Mouse (Mus musculus) urinary bladder, postnatal 14 days (tissue): ENCODE data around the gene Pcif1.
"Not testable (repeated sequence)": the region's sequence is repeated elsewhere in the genome, so short reads cannot be mapped to it uniquely, and the experiment has no call there.

Experiments
- DNase-seq: peaks from one replicate; pipeline ENCODE4 v3.0.0; 2021; ENCODE audit warnings: low spot score

Pcif1 gene

GRCm38 (mm10) chr2:164866741-164867551, 12.2 kb upstream of the Pcif1 start:
- peak; percentile 76 for DNase-seq

DNA sequence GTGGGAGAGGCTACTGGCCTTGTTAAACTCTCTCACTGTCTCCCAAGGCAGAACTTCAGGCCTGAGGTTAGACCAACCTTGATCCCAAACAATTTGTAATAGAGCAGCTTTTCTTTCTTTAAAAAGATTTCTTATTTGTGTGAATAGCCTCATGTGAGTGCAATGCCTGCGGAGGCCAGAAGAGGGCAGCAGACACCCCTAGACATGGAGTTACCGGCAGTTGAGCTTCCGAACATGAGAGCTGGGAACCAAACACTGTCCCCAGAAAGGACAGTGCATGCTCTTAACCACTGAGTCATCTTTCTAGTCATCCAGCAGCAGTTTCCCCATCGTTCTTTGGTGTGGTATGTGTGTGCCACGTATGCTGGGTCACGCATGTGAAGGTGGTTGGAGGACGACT, 11.5 kb upstream of the Pcif1 start:
- no peak for DNase-seq

DNA sequence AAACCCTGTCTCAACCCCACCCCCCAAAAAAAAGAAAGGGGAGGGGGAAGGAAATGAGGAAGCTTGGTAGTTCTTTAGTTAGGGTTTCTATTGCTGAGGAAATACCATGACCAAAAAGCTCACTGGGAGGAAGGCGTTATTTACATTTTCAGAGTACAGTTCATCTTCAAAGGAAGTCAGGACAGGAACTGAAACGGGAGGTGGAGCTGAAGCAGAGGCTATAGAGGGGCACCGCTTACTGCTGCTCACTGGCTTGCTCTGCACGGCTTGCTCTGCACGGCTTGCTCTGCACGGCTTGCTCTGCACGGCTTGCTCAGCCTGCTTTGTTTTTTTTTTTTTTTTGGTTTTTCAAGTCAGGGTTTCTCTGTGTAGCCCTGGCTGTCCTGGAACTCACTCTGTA, 10.6 kb upstream of the Pcif1 start:
- DNase-seq, result no peak

- DNase-seq, result no peak
Observed at GRCm38 (mm10) chr2:164871602-164872303, 7.4 kb upstream of the Pcif1 start.

DNA sequence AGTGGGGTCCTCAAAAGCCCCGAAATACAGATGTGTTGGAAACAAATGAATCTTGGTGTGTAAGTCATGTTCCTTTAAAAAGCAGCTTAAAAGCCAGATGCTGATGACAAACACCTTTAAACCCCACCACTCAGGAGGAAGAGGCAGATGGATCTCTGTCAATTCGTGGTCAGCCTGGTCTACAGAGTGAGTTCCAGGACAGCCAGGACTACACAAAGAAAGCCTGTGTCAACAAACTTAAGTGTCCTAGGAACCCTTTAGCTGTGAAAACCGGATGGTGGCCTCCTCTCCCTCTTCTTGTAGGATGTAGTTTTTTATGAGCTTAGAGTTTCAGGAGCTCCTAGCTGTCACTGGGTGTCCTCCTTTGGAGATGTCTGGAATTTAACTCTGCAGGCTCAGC, 5.5 kb upstream of the Pcif1 start:
- DNase-seq, result no peak

DNA sequence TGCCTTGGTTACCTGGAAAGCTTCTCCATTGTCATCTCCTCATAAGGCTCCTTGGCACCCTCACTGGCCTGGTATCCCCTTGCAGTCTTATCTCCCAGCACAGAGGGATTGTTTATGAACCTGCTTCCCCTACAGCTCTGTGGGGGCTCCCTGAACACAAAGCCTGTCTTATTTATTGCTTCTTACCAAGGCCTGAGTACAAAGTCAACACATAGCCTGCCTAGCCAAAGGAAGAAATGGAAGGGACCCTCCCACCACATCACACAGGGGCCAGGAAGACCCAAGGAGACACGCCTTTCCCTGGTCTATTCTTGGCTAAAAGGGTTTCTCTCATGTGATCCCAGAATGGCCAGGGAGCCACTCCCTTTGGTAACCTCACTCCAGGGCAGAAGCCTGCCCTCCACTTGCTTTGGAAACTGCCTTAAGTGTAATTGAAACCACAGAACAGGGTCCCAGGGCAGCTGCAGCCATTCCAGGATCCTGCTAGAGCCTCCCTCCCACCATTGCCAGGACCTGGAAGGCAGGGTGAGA, 4.8 kb upstream of the Pcif1 start:
- DNase-seq, result no peak

- DNase-seq, result not testable (repeated sequence)
Observed at GRCm38 (mm10) chr2:164875648-164876047, 3.5 kb upstream of the Pcif1 start.

DNA sequence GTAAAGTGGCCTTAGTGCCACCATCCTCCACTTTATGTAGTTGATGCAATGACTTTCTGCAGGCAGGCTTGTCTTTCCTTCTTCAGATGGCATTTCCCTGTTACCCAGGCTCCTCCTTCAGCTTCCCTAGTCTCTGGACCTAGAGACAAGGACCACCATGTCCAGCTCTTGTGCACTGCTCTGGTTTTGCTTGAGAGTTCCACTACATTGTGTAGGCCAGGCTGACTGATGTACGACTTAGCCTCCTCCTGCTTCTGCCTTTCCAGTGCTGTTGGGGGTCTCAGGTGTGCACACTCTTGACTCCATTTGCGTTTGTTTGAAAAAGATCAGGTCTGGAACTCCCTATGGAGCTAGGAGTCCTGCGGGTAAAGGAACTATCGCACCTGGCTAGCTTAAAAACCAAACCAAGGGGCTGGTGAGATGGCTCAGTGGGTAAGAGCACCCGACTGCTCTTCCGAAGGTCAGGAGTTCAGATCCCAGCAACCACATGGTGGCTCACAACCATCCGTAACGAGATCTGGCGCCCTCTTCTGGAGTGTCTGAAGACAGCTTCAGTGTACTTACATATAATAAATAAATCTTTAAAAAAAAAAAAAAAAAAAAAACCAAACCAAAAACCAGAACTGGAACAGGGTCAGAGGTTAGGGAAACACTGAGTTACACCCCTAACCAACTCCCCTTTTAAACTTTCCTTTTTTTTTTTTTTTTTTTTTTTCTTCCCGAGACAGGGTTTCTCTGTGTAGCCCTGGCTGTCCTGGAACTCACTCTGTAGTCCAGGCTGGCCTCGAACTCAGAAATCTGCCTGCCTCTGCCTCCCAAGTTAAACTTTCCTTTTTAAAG, 1.5 kb upstream of the Pcif1 start:
- DNase-seq, result not testable (repeated sequence)

- DNase-seq, result peak; percentile 68
Observed at GRCm38 (mm10) chr2:164878509-164879227, 436 bp upstream of the Pcif1 start.

DNA sequence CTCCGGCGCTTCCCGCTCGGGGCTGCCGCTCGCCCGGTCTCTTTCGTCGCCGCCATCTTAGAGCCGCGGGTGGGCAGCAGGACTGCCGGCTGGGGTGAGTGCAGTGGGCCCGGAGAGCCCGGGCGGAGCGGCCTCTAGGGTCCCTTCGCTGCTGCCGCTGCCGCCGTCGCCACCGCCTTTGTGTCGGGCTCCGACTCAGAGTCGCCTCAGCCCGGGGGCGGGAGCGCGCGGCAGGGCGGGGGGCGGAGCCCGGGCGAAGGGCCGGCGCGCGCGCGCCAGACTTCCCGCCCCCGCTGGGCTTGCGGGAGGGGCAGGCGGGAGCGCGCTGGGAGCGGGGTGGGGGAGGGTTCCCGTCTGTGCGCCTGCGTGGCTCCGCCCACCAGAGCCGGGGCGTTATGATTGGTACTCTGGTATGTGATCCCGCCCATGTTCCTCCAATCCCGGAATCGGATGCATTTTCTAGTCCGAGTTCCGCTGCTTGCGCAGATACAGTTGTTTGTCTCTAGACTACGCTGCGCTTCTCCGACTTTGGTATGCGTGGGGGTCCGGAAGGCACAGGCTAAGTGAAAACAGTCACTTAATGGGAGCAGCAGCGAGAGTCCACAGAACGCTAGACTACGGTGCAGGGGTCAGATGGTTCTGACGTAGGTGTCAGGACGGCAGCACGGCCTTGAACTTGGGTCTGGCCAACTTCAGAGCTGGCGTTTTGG, 619 bp downstream of the Pcif1 start:
- DNase-seq, result peak; percentile 92

DNA sequence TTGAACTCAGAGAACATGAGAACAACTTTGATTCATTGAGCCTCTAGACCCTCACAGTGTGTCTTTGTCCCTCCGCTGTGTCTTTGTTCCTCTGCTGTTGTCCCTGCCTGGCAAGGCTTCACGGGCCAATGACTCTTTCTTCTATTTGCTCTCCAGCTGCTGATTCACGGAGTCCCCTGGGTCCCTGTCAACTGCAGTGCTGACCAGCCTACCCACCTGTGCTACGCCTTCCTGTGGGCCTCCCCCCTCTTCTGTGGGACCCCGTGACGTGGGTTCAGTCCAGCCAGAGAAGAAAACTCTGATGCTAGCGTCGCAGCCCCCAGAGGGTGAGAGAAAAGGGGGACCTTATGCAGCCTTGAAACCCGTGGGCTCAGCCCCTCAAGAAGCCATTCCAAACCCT, 3.5 kb downstream of the Pcif1 start:
- DNase-seq, result no peak

GRCm38 (mm10) chr2:164885788-164886187, 6.7 kb downstream of the Pcif1 start:
- DNase-seq, result peak; percentile 78

DNA sequence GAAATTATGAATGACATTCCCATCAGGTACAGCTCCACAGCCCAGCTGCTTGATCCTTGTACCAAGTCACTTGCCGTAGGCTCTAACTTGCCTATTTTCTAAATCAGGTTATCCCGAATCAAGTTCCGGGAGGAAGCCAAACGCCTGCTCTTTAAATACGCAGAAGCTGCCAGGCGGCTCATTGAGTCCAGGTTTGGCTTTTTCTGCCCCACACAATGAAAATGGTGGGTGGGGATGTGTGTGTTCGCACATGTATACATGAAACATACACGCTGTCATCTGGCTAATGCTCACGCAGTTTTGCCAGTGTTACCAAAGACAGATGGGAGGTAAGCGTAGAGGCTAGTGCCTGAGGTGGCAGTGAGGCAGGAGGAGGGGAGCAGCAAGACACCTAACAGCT, 7.5 kb downstream of the Pcif1 start:
- DNase-seq, result no peak

GRCm38 (mm10) chr2:164888996-164889395, 9.9 kb downstream of the Pcif1 start:
- DNase-seq, result no peak

GRCm38 (mm10) chr2:164889960-164890359, 10.9 kb downstream of the Pcif1 start:
- DNase-seq, result no peak

- DNase-seq, result no peak
Observed at GRCm38 (mm10) chr2:164890411-164891049, 11.4 kb downstream of the Pcif1 start.

GRCm38 (mm10) chr2:164891056-164891834, 12.1 kb downstream of the Pcif1 start:
- DNase-seq, result no peak

GRCm38 (mm10) chr2:164891908-164892695, 13.0 kb downstream of the Pcif1 start:
- DNase-seq, result no peak

DNA sequence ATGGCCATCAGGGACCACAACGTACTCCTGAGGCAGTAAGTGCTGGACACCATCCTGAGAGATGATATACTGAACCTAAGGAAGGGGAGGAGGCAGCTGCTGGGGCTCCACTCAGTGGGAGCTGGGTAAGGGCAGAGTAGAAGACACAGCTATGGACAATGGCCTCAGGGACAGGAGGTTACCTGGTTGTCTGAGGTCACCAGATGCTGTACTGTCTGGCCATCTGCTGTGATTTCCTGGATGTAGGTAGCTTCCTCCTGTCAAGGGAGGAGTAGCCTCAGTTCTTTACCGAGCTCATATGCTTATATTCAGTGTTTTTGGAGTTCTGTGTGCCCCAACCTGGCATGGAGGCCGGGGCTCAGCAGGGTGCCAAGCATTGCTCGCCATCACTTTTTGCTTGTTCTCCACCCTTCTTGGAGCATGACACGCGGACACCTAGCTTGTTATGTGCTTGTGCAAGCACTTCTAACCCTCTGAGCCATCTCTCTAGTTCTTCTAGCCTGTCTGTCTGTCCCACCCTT, 13.7 kb downstream of the Pcif1 start:
- DNase-seq, result no peak
